Mouse (Mus musculus): Measurements from ENCODE around the gene Scp2. TPM values are rescaled to one million over a fixed set of nuclear protein-coding genes. Genes with fewer than 3 reads are reported as not detected.
A peak's percentile ranks its signal among the peaks of the same experiment; 100 is the strongest.

Scp2 gene
- total and polyA plus RNA-seq, 3 experiments = 65.8 to 84.4 TPM; not detected in 1

DNA sequence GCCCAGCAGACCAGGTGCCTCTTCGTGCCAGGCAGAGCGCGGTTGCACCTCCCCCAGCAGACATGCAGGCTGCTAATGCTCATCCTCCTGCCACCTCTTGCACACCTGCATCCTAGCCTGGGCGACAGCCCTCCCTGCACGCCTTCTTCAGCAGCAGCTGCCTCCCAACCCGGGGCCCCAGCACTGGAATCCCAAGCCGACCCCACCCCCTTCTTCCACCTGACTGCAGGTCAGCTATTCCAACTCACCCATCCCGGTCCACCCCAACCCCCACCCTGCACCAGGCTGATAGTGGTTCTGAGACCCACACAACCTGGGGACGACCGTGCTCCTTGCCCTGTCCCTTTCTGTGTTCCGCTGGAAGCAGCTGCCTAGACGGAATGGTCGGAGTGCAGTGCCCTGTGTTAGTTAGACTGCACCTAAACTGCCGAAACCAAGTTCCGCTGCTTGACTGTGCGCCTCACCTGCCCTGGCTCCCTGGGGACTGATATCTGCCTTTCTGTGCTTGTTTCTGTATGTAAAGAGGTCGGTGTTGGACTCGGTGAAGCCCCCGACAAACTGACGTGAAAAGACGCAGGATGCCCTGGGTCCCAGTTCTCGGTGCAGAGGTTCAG, 113.8 kb downstream of the Scp2 start:
- no peaks in the 10 kb centered on the region; a peak in 1 of 4 replicates for H3K36me3 ChIP-seq (ENCODE audit: control insufficient read depth in 1 of 2, insufficient read depth in 2 of 2, low read length in 2 of 2)
- H3K4me3 ChIP-seq (ENCODE audit: control insufficient read depth in 1 of 2, insufficient read depth in 1 of 2, low read depth in 2 of 2, low read length in 2 of 2) = no peak overlapping the region
- peaks cover 0 to 6% of the 10 kb centered on the region in 2 experiments; a peak in 2 of 4 replicates for H3K4me1 ChIP-seq (ENCODE audit: control insufficient read depth in 1 of 2, insufficient read depth in 2 of 2, low read length in 2 of 2)
- TF ChIP-seq CTCF (IDR thresholded peaks at IDR 0.05 in 2 of 3, conservative IDR thresholded peaks at IDR 0.05 in 1 of 3; ENCODE audit: control insufficient read depth in 1 of 3, insufficient read depth in 1 of 3, low read depth in 2 of 3, low read length in 3 of 3, poor library complexity in 1 of 3, severe bottlenecking in 1 of 3) = no peak
- no peak for TF ChIP-seq POLR2A (IDR thresholded peaks at IDR 0.05; ENCODE audit: control insufficient read depth in 1 of 2, insufficient read depth in 1 of 2, low read depth in 1 of 2, low read length in 2 of 2, poor library complexity in 1 of 2)
- no peak for TF ChIP-seq CHD1 (IDR thresholded peaks at IDR 0.05; ENCODE audit: low read depth, low read length)
- TF ChIP-seq BHLHE40 (IDR thresholded peaks at IDR 0.05; ENCODE audit: borderline replicate concordance, low read depth, low read length) = no peak
- TF ChIP-seq ZMIZ1 (IDR thresholded peaks at IDR 0.05; ENCODE audit: low read depth, low read length) = no peak
- no peak for TF ChIP-seq ZC3H11A (IDR thresholded peaks at IDR 0.05; ENCODE audit: low read depth, low read length)
- no peak for TF ChIP-seq POLR2AphosphoS5 (IDR thresholded peaks at IDR 0.05; ENCODE audit: borderline replicate concordance, low read depth, low read length)
- TF ChIP-seq NELFE (IDR thresholded peaks at IDR 0.05; ENCODE audit: low read depth, low read length) = no peak
- no peak for TF ChIP-seq MAX (IDR thresholded peaks at IDR 0.05; ENCODE audit: low read length)
- no peak for TF ChIP-seq USF1 (IDR thresholded peaks at IDR 0.05; ENCODE audit: low read depth, low read length)
- TF ChIP-seq ELF1 (IDR thresholded peaks at IDR 0.05; ENCODE audit: low read depth, low read length) = no peak
- H3K27me3 ChIP-seq (ENCODE audit: control insufficient read depth in 1 of 2, insufficient read depth in 2 of 2, low read length in 2 of 2) = no peaks in the 10 kb centered on the region
- H3K9me3 ChIP-seq (replicated peaks; ENCODE audit: insufficient read depth, low read length) = no peaks in the 10 kb centered on the region
- no peak for DNase-seq (ENCODE audit: low read depth, low spot score)
- H3K27ac ChIP-seq (ENCODE audit: control insufficient read depth, low read depth, low read length) = no peak overlapping the region
- H3K79me2 ChIP-seq (ENCODE audit: control insufficient read depth, insufficient read depth, low read length, poor library complexity) = no peaks in the 10 kb centered on the region
- no peak overlapping the region for H3K9ac ChIP-seq (ENCODE audit: control insufficient read depth, low read depth, low read length, poor library complexity, severe bottlenecking)

GRCm38 (mm10) chr4:108026193-108026592, 118.6 kb downstream of the Scp2 start:
- Histone ChIP-seq H3K27me3 (ENCODE audit: control insufficient read depth in 1 of 2, insufficient read depth in 2 of 2, low read length in 2 of 2) (no peaks in the 10 kb centered on the region), H3K9me3 (replicated peaks; ENCODE audit: insufficient read depth, low read length) (no peaks in the 10 kb centered on the region), H3K36me3 (ENCODE audit: control insufficient read depth in 1 of 2, insufficient read depth in 2 of 2, low read length in 2 of 2) (no peaks in the 10 kb centered on the region; a peak in 2 of 4 replicates), H3K4me1 (ENCODE audit: control insufficient read depth in 1 of 2, insufficient read depth in 2 of 2, low read length in 2 of 2) (peaks cover 0 to 9% of the 10 kb centered on the region in 2 experiments; a peak in 2 of 4 replicates), H3K9ac (ENCODE audit: control insufficient read depth, low read depth, low read length, poor library complexity, severe bottlenecking) (no peak overlapping the region), H3K27ac (ENCODE audit: control insufficient read depth, low read depth, low read length) (no peak overlapping the region), H3K4me3 (ENCODE audit: control insufficient read depth in 1 of 2, insufficient read depth in 1 of 2, low read depth in 2 of 2, low read length in 2 of 2) (no peak overlapping the region), H3K79me2 (ENCODE audit: control insufficient read depth, insufficient read depth, low read length, poor library complexity) (no peaks in the 10 kb centered on the region)
- DNase-seq (ENCODE audit: low read depth, low spot score) = peak; percentile 68
- TF ChIP-seq POLR2AphosphoS2 (IDR thresholded peaks at IDR 0.05; ENCODE audit: low read length) = no peak
- TF ChIP-seq GABPA (IDR thresholded peaks at IDR 0.05; ENCODE audit: low read depth, low read length) = no peak
- no peak for TF ChIP-seq NRF1 (IDR thresholded peaks at IDR 0.05; ENCODE audit: insufficient read depth, low read depth, low read length, poor library complexity, severe bottlenecking)
- TF ChIP-seq HCFC1 (IDR thresholded peaks at IDR 0.05; ENCODE audit: low read depth, low read length) = no peak
- no peak for TF ChIP-seq TAL1 (IDR thresholded peaks at IDR 0.05; ENCODE audit: low read length)
- no peak for TF ChIP-seq CTCF (IDR thresholded peaks at IDR 0.05 in 2 of 3, conservative IDR thresholded peaks at IDR 0.05 in 1 of 3; ENCODE audit: control insufficient read depth in 1 of 3, insufficient read depth in 1 of 3, low read depth in 2 of 3, low read length in 3 of 3, poor library complexity in 1 of 3, severe bottlenecking in 1 of 3)
- no peak for TF ChIP-seq USF2 (IDR thresholded peaks at IDR 0.05; ENCODE audit: borderline replicate concordance in 1 of 2, insufficient read depth in 1 of 2, low read depth in 1 of 2, low read length in 2 of 2)
- TF ChIP-seq CHD1 (IDR thresholded peaks at IDR 0.05; ENCODE audit: low read depth, low read length) = no peak
- TF ChIP-seq ETS1 (IDR thresholded peaks at IDR 0.05; ENCODE audit: low read depth, low read length) = no peak
- TF ChIP-seq ZKSCAN1 (IDR thresholded peaks at IDR 0.05; ENCODE audit: low read depth, low read length) = no peak
- TF ChIP-seq POLR2AphosphoS5 (IDR thresholded peaks at IDR 0.05; ENCODE audit: borderline replicate concordance, low read depth, low read length) = no peak
- TF ChIP-seq GATA1 (IDR thresholded peaks at IDR 0.05; ENCODE audit: low read depth, low read length) = no peak

Data from MEL (cell line).